Mouse (Mus musculus): ENCODE measurements around the gene Gbp8. TPM values are rescaled to one million over a fixed set of nuclear protein-coding genes. Genes with fewer than 3 reads are reported as not detected.

Gbp8 gene
- polyA plus RNA-seq, 1 experiment from 2014 or later: not detected

- Histone ChIP-seq H3K27ac (no peak overlapping the region), H3K36me3 (no peaks in the 10 kb centered on the region), H3K27me3 (ENCODE audit: low read depth, poor library complexity, severe bottlenecking) (no peaks in the 10 kb centered on the region), H3K4me1 (no peaks in the 10 kb centered on the region), H3K4me3 (no peak overlapping the region), H3K9me3 (replicated peaks) (no peaks in the 10 kb centered on the region)
- 87% methylated on average over 4 of the region's 4 CpGs for WGBS
- DNase-seq (ENCODE audit: low spot score): no peak
Measured at GRCm38 (mm10) chr5:105011570-105011969, 127.8 kb downstream of the Gbp8 start.

DNA sequence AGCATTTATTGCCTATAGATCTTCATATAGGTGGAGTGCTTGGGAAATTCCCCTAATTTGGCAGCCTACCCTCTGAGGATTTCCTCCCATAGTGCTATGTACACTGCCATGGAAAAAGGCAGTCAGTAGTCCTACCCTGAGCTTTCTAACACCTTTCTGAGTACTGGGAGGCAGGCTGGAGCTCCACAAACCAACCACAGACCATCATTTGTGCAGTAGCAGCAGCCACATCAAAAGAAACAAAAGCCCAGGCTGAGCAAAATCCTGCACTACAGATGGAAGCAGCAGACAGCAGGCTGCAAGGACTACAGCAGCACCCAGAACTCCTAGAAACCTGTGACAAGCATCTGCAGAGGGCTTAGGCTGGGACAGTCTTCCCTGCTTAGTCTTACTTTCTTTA, 129.0 kb downstream of the Gbp8 start:
- H3K4me3 ChIP-seq: no peak overlapping the region
- no peaks in the 10 kb centered on the region for H3K9me3 ChIP-seq (replicated peaks)
- DNase-seq (ENCODE audit: low spot score): no peak
- no peaks in the 10 kb centered on the region for H3K27me3 ChIP-seq (ENCODE audit: low read depth, poor library complexity, severe bottlenecking)
- no peaks in the 10 kb centered on the region for H3K36me3 ChIP-seq
- no peak overlapping the region for H3K27ac ChIP-seq
- H3K4me1 ChIP-seq: no peaks in the 10 kb centered on the region

DNA sequence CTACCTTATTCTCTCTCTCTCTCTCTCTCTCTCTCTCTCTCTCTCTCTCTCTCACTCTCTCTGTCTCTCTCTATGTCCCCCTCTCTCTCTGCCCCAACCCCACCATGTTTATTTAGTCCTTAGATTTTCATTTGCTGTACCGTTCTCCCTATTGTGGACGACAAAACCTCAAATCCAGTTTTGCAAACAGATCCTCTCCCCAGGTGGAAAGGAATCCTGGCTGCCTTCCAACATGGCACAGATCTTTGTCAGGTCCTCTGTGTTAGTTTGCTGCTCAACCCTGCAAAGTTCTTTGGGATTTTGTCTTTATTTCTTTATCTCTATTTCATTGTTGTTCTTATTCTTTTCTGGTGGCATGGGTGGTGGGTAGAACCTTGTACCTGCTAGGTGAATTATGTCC, 149.9 kb downstream of the Gbp8 start:
- Histone ChIP-seq H3K4me1 (no peaks in the 10 kb centered on the region), H3K27me3 (ENCODE audit: low read depth, poor library complexity, severe bottlenecking) (no peaks in the 10 kb centered on the region), H3K36me3 (no peaks in the 10 kb centered on the region), H3K4me3 (no peak overlapping the region), H3K27ac (no peak overlapping the region), H3K9me3 (replicated peaks) (no peaks in the 10 kb centered on the region)
- no peak for DNase-seq (ENCODE audit: low spot score)
- 98% methylated on average over 2 of the region's 2 CpGs for WGBS

GRCm38 (mm10) chr5:104988000-104988399, 151.3 kb downstream of the Gbp8 start:
- H3K36me3 ChIP-seq: no peaks in the 10 kb centered on the region
- no peaks in the 10 kb centered on the region for H3K4me1 ChIP-seq
- no peak for DNase-seq (ENCODE audit: low spot score)
- H3K4me3 ChIP-seq: no peak overlapping the region
- H3K27me3 ChIP-seq (ENCODE audit: low read depth, poor library complexity, severe bottlenecking): no peaks in the 10 kb centered on the region
- no peaks in the 10 kb centered on the region for H3K9me3 ChIP-seq (replicated peaks)
- 73% methylated on average over 2 of the region's 2 CpGs for WGBS
- no peak overlapping the region for H3K27ac ChIP-seq

DNA sequence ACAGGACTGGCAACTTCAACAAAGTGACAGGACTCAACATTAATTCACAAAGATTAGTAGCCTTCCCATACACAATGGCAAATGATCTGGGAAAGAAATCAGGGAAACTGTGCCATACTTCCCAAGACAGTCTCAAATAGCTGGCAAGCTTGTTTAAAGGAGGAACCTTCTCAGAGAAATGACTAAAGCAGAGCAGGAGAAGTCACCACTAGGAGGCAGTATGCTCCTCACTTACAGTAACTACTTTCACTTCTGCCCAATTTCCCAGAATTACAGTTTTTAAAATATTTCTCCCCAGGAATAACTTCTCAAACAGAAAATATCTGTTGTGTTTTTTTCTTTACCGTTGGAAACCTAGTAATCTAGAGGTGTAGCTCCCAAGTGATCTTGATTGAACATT, 152.6 kb downstream of the Gbp8 start:
- DNase-seq (ENCODE audit: low spot score): no peak
- Histone ChIP-seq H3K36me3 (no peaks in the 10 kb centered on the region), H3K27me3 (ENCODE audit: low read depth, poor library complexity, severe bottlenecking) (no peaks in the 10 kb centered on the region), H3K27ac (no peak overlapping the region), H3K4me3 (no peak overlapping the region), H3K9me3 (replicated peaks) (no peaks in the 10 kb centered on the region), H3K4me1 (peaks cover 4% of the 10 kb centered on the region; the same call in 1 of the 2 replicates)
- 52% methylated on average over 1 of the region's 1 CpGs for WGBS

DNA sequence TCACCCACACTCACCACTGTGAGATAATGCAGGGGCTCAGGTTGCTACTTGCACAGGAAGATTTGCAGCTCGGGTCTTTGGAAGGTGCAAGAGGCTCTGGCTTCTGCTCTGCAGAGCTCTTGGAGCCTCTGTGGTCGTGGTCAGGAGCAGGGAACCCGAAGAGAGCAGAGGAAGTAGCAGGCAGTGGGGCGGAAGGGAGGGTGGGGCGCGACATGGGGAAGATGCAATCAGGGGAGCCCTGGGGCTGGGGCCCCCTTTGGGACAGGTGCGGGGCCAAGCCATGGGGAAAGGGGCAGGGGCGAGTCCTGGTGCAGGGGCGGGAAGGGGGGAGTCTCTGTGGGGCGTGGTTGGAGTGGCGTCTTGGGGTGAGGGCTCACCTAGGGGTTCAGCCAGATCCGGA, 156.8 kb downstream of the Gbp8 start, which contains the start of gene Abcg3:
Gene Abcg3 (minus strand): TSS at position 184 of the 400 bp plus-strand sequence.
- no peak for DNase-seq (ENCODE audit: low spot score)
- no peaks in the 10 kb centered on the region for H3K36me3 ChIP-seq
- H3K27me3 ChIP-seq (ENCODE audit: low read depth, poor library complexity, severe bottlenecking): no peaks in the 10 kb centered on the region
- H3K4me1 ChIP-seq: peaks cover 4% of the 10 kb centered on the region; the same call in 1 of the 2 replicates
- no peak within 1 kb of the TSS for H3K27ac ChIP-seq
- WGBS: 31% methylated on average over 12 of the region's 12 CpGs
- no peaks in the 10 kb centered on the region for H3K9me3 ChIP-seq (replicated peaks)
- H3K4me3 ChIP-seq: peak within 1 kb of the TSS; percentile 31

GRCm38 (mm10) chr5:104979040-104979513, 160.3 kb downstream of the Gbp8 start:
- peaks cover 4% of the 10 kb centered on the region; the same call in 1 of the 2 replicates for H3K4me1 ChIP-seq
- no peak overlapping the region for H3K4me3 ChIP-seq
- no peak overlapping the region for H3K27ac ChIP-seq
- WGBS: 86% methylated on average over 2 of the region's 2 CpGs
- no peak for DNase-seq (ENCODE audit: low spot score)
- no peaks in the 10 kb centered on the region for H3K27me3 ChIP-seq (ENCODE audit: low read depth, poor library complexity, severe bottlenecking)
- H3K9me3 ChIP-seq (replicated peaks): no peaks in the 10 kb centered on the region
- H3K36me3 ChIP-seq: no peaks in the 10 kb centered on the region

Other genes starting within 250 kb of the Gbp8 start
- gene Abcg3, start 156.8 kb downstream of the Gbp8 start, polyA plus RNA-seq (2016; fragmentation: Nextera tagmentation; extraction: Ambion mirVana): 0.14 and 0.23 TPM in 2 replicates
- 0.75 and 0.81 TPM in 2 replicates for gene Gbp9, start within 50 bp of the Gbp8 start, polyA plus RNA-seq (2016; fragmentation: Nextera tagmentation; extraction: Ambion mirVana)
- gene Gbp4, start within 50 bp of the Gbp8 start, polyA plus RNA-seq (2016; fragmentation: Nextera tagmentation; extraction: Ambion mirVana): 0.11 and 0.14 TPM in 2 replicates
- gene Gbp10, start 100.0 kb upstream of the Gbp8 start, polyA plus RNA-seq (2016; fragmentation: Nextera tagmentation; extraction: Ambion mirVana): not detected in 2 replicates
- gene Gm43302, start 154.2 kb upstream of the Gbp8 start, polyA plus RNA-seq (2016; fragmentation: Nextera tagmentation; extraction: Ambion mirVana): not detected in 2 replicates
- not detected in 2 replicates for gene Gbp6, start 154.2 kb upstream of the Gbp8 start, polyA plus RNA-seq (2016; fragmentation: Nextera tagmentation; extraction: Ambion mirVana)

Data from limb, embryonic 10.5 days (tissue).